Mouse (Mus musculus): ENCODE data around the gene Plcl1.

DNA sequence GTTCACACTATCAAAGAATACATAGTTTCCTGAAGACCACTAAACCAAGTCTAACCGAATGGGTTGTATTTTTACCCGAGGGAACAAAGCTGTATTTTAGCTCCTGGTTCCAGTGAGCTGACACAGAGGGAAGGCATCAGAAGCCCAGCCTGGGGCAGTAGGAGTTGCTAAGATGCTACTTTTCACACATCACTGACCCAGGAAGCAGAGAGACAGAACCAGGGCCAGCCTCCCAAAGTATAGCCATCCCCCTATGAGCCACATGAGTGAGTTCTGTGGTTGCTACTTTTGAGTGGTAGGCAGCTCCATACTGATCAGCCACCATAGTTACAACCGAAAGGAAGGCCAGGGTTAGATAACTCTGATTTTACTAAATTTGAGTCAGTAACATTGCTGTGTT lies 106.4 kb downstream of the Plcl1 start:
- TF ChIP-seq POLR2A (IDR thresholded peaks at IDR 0.05; ENCODE audit: insufficient read length, low read depth) (no peak), TCF12 (IDR thresholded peaks at IDR 0.05; ENCODE audit: insufficient read depth, poor library complexity, severe bottlenecking) (no peak), E2F4 (IDR thresholded peaks at IDR 0.05; ENCODE audit: insufficient read depth) (no peak), MAX (IDR thresholded peaks at IDR 0.05; ENCODE audit: low read depth) (no peak), USF1 (IDR thresholded peaks at IDR 0.05; ENCODE audit: low read depth) (no peak), MYOD1 (IDR thresholded peaks at IDR 0.05; ENCODE audit: control insufficient read depth in 1 of 3, insufficient read length in 2 of 3, low read depth in 2 of 3) (no peak), POLR2AphosphoS2 (IDR thresholded peaks at IDR 0.05; ENCODE audit: insufficient read length, low read depth) (no peak), MYOG (IDR thresholded peaks at IDR 0.05; ENCODE audit: control insufficient read depth in 1 of 3, insufficient read depth in 1 of 3, insufficient read length in 2 of 3, low read depth in 2 of 3) (no peak), SRF (IDR thresholded peaks at IDR 0.05; ENCODE audit: control insufficient read depth, insufficient read length, low read depth) (no peak), REST (IDR thresholded peaks at IDR 0.05; ENCODE audit: insufficient read depth, insufficient read length) (no peak), TCF3 (IDR thresholded peaks at IDR 0.05; ENCODE audit: insufficient read length, low read depth) (no peak), CEBPB (IDR thresholded peaks at IDR 0.05; ENCODE audit: insufficient read depth, poor library complexity, severe bottlenecking) (no peak)
